Mouse (Mus musculus) embryonic facial prominence, embryonic 14.5 days (tissue): Measurements from ENCODE around the gene Srgap2. TPM values are rescaled to one million over a fixed set of nuclear protein-coding genes. Genes with fewer than 3 reads are reported as not detected.

Experiments
- ATAC-seq: fragments of 200-750 bp; cut with Nextera tagmentation; 2 replicates; pipeline ENCODE4 v1.8.0; 2017; ENCODE audit warnings: low read depth, moderate number of reproducible peaks, moderate TSS enrichment
- DNase-seq: peaks from one replicate; pipeline ENCODE4 v3.0.0-alpha.2; 2015; ENCODE audit warnings: low spot score
- H3K27ac ChIP-seq: fragments of 300-500 bp; sonication (generic); replicated peaks from 2 replicates; pipeline ENCODE4 v1.5.1; 2014; ENCODE audit warnings: low read depth, mild to moderate bottlenecking, low read length, moderate library complexity
- H3K27me3 ChIP-seq: fragments of 300-500 bp; sonication (generic); replicated peaks from 2 replicates; pipeline ENCODE4 v1.6.1; 2014; ENCODE audit warnings: low read length; ENCODE audit not compliant: control insufficient read depth, insufficient read depth
- H3K36me3 ChIP-seq: fragments of 300-500 bp; sonication (generic); 2 replicates; pipeline ENCODE4 v1.6.1; 2014; ENCODE audit warnings: low read length, mixed read lengths; ENCODE audit not compliant: control insufficient read depth, insufficient read depth
- H3K4me1 ChIP-seq: fragments of 300-500 bp; sonication (generic); 2 replicates; pipeline ENCODE4 v1.6.1; 2014; ENCODE audit warnings: antibody characterized with exemption, low read length; ENCODE audit not compliant: control insufficient read depth, insufficient read depth
- H3K4me2 ChIP-seq: fragments of 300-500 bp; sonication (generic); 2 replicates; pipeline ENCODE4 v1.6.1; 2014; ENCODE audit warnings: low read depth, mild to moderate bottlenecking, low read length, moderate library complexity, mixed read lengths
- H3K4me3 ChIP-seq: fragments of 300-500 bp; sonication (generic); 2 replicates; pipeline ENCODE4 v1.5.1; 2014; ENCODE audit warnings: low read depth, mild to moderate bottlenecking, low read length
- H3K9ac ChIP-seq: fragments of 300-500 bp; sonication (generic); 2 replicates; pipeline ENCODE4 v1.6.1; 2014; ENCODE audit warnings: low read depth, mild to moderate bottlenecking, low read length, moderate library complexity, mixed read lengths
- H3K9me3 ChIP-seq: fragments of 300-500 bp; sonication (generic); 2 replicates; pipeline ENCODE4 v1.6.1; 2016; ENCODE audit warnings: low read length; ENCODE audit not compliant: control insufficient read depth
- WGBS: fragments of 180-500 bp; shearing (Covaris S2); extraction: QIAGEN DNeasy Blood & Tissue Kit; methylation state at CpG from one replicate; pipeline ENCODE4 v1.1.7; 2014; 5-methylcytosine and 5-hydroxymethylcytosine counted together
- polyA plus RNA-seq: library from polyadenylated mRNA; unstranded; fragments of >200 nt; fragmentation: Nextera tagmentation; extraction: Ambion mirVana; gene quantifications from 2 replicates; pipeline ENCODE4 v1.2.1, GENCODE M21; 2014

Gene Srgap2
- polyA plus RNA-seq, 1 experiment from 2014 or later, result 21.3 TPM

DNA sequence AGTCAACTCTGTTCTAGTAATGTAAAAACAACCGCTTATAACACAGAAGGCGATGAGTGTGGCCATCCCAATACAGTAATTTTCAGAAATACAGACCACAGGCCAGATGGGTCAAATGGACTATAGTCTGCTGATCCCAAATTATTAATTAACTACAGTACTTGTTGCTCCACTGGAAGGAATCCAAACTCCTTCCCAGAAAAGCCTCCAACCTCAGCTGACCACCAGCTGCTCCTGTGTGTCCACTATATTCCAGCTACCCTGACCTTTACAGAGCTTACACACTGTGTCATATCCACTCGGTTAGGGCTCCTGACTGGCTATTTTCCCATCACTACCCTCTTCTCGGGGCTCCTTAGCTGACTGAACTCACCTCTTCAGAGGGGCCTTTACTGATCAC lies 61.3 kb downstream of the Srgap2 start:
- no peak overlapping the region for H3K4me3 ChIP-seq
- no peak overlapping the region for H3K4me2 ChIP-seq
- DNase-seq (no peak), ATAC-seq (no peak)
- WGBS, result 86% methylated on average over 4 of the region's 4 CpGs
- no peaks in the 10 kb centered on the region for H3K9me3 ChIP-seq
- no peaks in the 10 kb centered on the region for H3K27me3 ChIP-seq
- no peaks in the 10 kb centered on the region for H3K4me1 ChIP-seq
- no peak overlapping the region for H3K27ac ChIP-seq
- H3K36me3 ChIP-seq, result no peaks in the 10 kb centered on the region
- H3K9ac ChIP-seq, result no peak overlapping the region

DNA sequence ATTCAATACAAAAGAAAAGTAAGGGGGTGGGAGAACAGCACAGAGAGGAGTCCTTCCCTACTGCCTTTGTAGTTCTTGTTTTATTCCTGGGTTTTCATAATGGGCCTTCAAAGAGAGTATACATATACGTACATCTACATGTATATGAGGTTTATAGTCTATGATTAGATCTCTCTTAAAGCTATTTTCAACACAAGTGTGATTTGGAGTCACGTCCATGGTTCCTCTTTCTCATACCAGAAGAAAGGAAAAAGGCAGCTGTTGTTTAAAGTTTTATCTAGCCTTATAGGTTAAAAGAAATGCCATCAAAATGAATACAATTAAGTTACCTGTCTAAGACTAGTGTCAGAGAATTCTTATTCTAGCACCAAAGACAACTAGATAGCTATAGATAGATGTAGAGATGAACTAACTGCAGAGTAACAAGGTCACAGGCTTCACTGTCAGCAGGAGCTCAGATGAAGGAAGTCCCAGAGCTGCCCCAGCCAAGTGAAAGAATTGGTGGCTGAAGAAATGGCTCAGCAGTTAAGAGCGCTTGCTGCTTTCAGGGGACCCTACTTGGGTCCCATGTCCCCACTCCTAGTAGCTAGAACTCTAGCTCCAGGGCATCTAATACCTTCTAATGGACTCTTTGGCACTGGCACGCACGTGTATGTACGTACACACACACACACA lies 63.1 kb downstream of the Srgap2 start:
- Histone ChIP-seq H3K9ac (no peak overlapping the region), H3K4me3 (no peak overlapping the region), H3K4me1 (no peaks in the 10 kb centered on the region), H3K27ac (no peak overlapping the region), H3K36me3 (no peaks in the 10 kb centered on the region), H3K9me3 (no peaks in the 10 kb centered on the region), H3K27me3 (no peaks in the 10 kb centered on the region), H3K4me2 (no peak overlapping the region)
- DNase-seq, result no peak
- WGBS, result 85% methylated on average over 6 of the region's 6 CpGs
- ATAC-seq, result no peak

- Histone ChIP-seq H3K27ac (no peak overlapping the region), H3K4me2 (no peak overlapping the region), H3K9ac (no peak overlapping the region), H3K4me1 (no peaks in the 10 kb centered on the region), H3K9me3 (no peaks in the 10 kb centered on the region), H3K4me3 (no peak overlapping the region), H3K36me3 (no peaks in the 10 kb centered on the region), H3K27me3 (no peaks in the 10 kb centered on the region)
- whole genome bisulfite sequencing, result 86% methylated on average over 1 of the region's 1 CpGs
- no peak for DNase-seq
- ATAC-seq, result no peak
These were observed 64.5 kb downstream of the Srgap2 start for GRCm38 (mm10) chr1:131462541-131463067.

DNA sequence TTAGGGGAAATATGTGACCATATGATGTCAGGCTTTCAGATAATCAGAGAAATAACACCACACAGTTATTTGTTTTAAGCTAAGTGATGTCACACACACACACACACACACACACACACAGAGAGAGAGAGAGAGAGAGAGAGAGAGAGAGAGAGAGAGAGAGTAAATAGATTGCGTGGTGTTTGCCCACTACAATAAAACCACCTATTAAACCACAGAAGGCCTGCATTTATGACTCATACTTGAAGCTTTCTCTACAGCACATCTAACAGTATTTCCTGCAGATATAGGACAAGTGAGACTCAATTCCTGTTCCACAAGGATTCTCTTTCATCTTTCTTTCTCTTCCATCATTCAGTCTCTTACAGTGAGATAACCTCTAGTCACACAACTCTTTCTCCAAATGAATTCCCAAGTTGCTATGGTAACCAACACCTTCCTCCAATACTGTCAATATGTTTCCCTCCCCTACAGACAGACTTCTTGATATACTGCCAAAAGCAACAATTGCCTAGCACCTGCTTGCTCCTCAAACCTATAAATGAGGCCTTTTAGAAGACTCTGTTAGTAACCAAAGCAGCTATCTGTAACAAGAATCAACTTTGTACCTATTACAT lies 66.1 kb downstream of the Srgap2 start:
- Histone ChIP-seq H3K27me3 (no peaks in the 10 kb centered on the region), H3K9me3 (no peaks in the 10 kb centered on the region), H3K36me3 (no peaks in the 10 kb centered on the region), H3K9ac (no peak overlapping the region), H3K27ac (no peak overlapping the region), H3K4me3 (no peak overlapping the region), H3K4me2 (no peak overlapping the region), H3K4me1 (no peaks in the 10 kb centered on the region)
- ATAC-seq (no peak), DNase-seq (no peak)
- WGBS, result 81% methylated on average over 1 of the region's 1 CpGs

DNA sequence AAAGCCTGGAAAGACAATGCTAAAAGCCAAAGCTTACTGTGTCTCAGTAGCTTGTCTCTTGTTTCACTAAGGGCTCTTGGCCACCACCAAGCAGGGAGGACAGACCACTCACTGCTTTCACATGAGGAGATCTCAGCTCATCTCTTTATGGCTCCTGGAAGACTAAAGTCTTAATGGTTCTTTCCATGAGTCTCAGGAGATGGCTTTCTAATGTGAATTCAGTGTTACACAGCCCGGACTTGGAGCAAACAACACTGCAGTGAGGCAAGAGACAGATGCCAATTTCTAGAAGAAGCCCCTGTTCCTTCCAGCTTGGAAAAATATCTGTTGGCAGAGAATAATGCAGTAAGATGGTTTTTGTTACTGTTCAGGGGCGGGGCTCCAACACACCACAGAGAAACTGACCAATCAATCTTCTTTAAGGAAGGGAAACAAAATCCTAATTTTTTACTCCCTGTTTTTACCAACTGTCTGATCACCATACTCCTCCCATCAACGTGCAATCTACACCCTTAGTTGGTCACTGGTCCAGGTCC lies 71.7 kb downstream of the Srgap2 start:
- WGBS, result 70% methylated on average over 3 of the region's 3 CpGs
- H3K27ac ChIP-seq, result no peak overlapping the region
- H3K4me3 ChIP-seq, result no peak overlapping the region
- no peaks in the 10 kb centered on the region for H3K36me3 ChIP-seq
- DNase-seq (no peak), ATAC-seq (no peak)
- no peaks in the 10 kb centered on the region for H3K27me3 ChIP-seq
- no peak overlapping the region for H3K9ac ChIP-seq
- no peak overlapping the region for H3K4me2 ChIP-seq
- peaks cover 11% of the 10 kb centered on the region for H3K4me1 ChIP-seq
- no peaks in the 10 kb centered on the region for H3K9me3 ChIP-seq

GRCm38 (mm10) chr1:131454386-131454785 lies 72.8 kb downstream of the Srgap2 start:
- DNase-seq (no peak), ATAC-seq (no peak)
- Histone ChIP-seq H3K27me3 (no peaks in the 10 kb centered on the region), H3K27ac (no peak overlapping the region), H3K9ac (no peak overlapping the region), H3K4me3 (no peak overlapping the region), H3K36me3 (no peaks in the 10 kb centered on the region), H3K4me2 (no peak overlapping the region), H3K4me1 (peaks cover 11% of the 10 kb centered on the region), H3K9me3 (no peaks in the 10 kb centered on the region)
- 65% methylated on average over 2 of the region's 2 CpGs for WGBS

DNA sequence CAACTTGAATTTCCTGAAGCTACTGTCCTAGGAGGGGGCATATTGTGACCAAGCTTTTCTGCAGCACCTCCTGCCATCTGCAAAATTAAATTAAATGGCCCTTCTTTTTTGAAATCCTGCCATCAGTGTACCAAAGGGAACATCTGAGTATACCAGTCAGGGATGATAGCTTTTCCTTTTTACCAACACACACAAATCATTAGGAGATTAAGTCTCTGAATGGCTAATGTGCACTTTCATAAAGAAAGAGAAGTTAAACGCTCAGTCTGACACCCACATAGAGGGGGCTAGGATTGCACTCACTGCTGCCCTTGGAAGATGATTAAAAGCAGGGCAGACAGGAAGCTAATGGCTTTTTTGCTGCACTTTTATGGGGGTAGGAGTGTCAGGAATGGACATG lies 73.8 kb downstream of the Srgap2 start:
- Histone ChIP-seq H3K27me3 (no peaks in the 10 kb centered on the region), H3K4me3 (no peak overlapping the region), H3K36me3 (no peaks in the 10 kb centered on the region), H3K27ac (no peak overlapping the region), H3K4me1 (peaks cover 11% of the 10 kb centered on the region), H3K4me2 (no peak overlapping the region), H3K9ac (no peak overlapping the region), H3K9me3 (no peaks in the 10 kb centered on the region)
- 45% methylated on average over 1 of the region's 1 CpGs for WGBS
- DNase-seq, result no peak
- ATAC-seq, result no peak

GRCm38 (mm10) chr1:131448373-131448772 lies 78.8 kb downstream of the Srgap2 start:
- H3K9ac ChIP-seq, result no peak overlapping the region
- no peaks in the 10 kb centered on the region for H3K9me3 ChIP-seq
- H3K27ac ChIP-seq, result no peak overlapping the region
- peaks cover 4% of the 10 kb centered on the region; the same call in 1 of the 2 replicates for H3K4me1 ChIP-seq
- no peaks in the 10 kb centered on the region for H3K36me3 ChIP-seq
- ATAC-seq (no peak), DNase-seq (no peak)
- no peak overlapping the region for H3K4me3 ChIP-seq
- 77% methylated on average over 5 of the region's 5 CpGs for WGBS
- H3K27me3 ChIP-seq, result no peaks in the 10 kb centered on the region
- no peak overlapping the region for H3K4me2 ChIP-seq
